Mouse (Mus musculus) layer of hippocampus, adult 2 months (tissue): ENCODE measurements around the gene Supt3. TPM values are rescaled to one million over a fixed set of nuclear protein-coding genes. Genes with fewer than 3 reads are reported as not detected.
A peak's percentile ranks its signal among the peaks of the same experiment; 100 is the strongest.

Experiments
- DNase-seq, 2 experiments: peaks; one replicate each; pipeline ENCODE4 v3.0.0; 2022; ENCODE audit warnings: low spot score in 2 of 2
- H3K27ac ChIP-seq: fragments of 200-600 bp; 2 replicates; pipeline ENCODE4 v1.8.1; 2022
- H3K4me3 ChIP-seq: fragments of 200-600 bp; 2 replicates; pipeline ENCODE4 v1.8.1; 2022; ENCODE audit warnings: mild to moderate bottlenecking
- CTCF ChIP-seq: fragments of 200-600 bp; conservative IDR thresholded peaks from 2 replicates; pipeline ENCODE4 v1.8.1; 2022; ENCODE audit warnings: antibody characterized with exemption, mild to moderate bottlenecking, moderate library complexity
- total RNA-seq, 2 experiments: library from RNA; stranded (reverse); gene quantifications; 2 replicates each; pipeline ENCODE4 v1.2.3; 2021

The Supt3 gene
- total RNA-seq, 2 experiments from 2014 or later = 14.9 to 18.7 TPM

DNA sequence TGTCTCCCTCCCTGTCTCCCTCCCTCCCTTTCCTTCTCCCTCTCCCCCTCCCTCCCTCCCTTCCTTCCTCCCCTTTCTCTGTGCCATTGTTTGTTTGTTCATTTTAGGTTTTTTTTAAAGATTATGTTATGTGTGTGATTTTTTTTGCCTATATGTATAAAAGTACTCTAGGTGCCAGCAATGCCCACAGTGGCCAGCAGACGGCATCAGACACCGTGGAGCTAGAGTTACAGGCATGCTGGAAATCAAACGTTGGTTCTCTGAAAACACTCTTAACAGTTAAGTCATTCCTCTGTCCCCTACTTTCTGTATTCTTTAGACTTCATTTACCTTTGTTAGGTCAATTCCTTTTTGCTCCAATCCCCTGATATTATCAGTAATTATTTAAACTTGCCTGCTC lies 33.2 kb upstream of the Supt3 start:
- Histone ChIP-seq H3K27ac (no peak overlapping the region), H3K4me3 (no peak overlapping the region)

GRCm38 (mm10) chr17:44745378-44745777 lies 31.6 kb upstream of the Supt3 start:
- DNase-seq = no peak
- no peak overlapping the region for H3K27ac ChIP-seq
- no peak for TF ChIP-seq CTCF
- H3K4me3 ChIP-seq = no peak overlapping the region

More for the DNA sequence above, 33.2 kb upstream of the Supt3 start:
- peak; percentile 57 for TF ChIP-seq CTCF
- no peak for DNase-seq

DNA sequence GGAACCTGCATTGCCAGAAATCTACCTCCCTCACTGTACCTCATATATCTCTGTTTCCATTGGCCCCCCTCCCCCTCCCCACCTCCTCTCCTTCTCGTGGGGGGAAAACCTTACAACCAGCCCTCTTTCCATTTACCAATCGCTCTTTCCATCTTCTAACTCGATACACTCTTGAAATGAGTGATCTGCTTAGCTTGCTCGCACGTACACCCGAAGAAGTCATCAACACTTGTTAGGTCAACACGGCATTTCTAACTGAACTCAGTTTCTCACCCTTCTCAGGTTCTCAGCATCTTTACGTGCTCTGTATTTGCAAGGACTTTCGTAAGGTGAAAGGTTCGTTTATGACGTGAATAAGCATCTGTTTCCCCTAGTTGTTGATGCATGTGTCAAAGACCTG lies 10.6 kb upstream of the Supt3 start:
- H3K4me3 ChIP-seq = no peak overlapping the region
- DNase-seq = no peak
- H3K27ac ChIP-seq = no peak overlapping the region
- TF ChIP-seq CTCF = no peak

GRCm38 (mm10) chr17:44766975-44767374 lies 10.0 kb upstream of the Supt3 start:
- TF ChIP-seq CTCF = no peak

GRCm38 (mm10) chr17:44767375-44767774 lies 9.6 kb upstream of the Supt3 start:
- no peak for DNase-seq
- Histone ChIP-seq H3K27ac (no peak overlapping the region), H3K4me3 (no peak overlapping the region)
- TF ChIP-seq CTCF = no peak

More at GRCm38 (mm10) chr17:44766975-44767374, 10.0 kb upstream of the Supt3 start:
- no peak for DNase-seq
- H3K27ac ChIP-seq = no peak overlapping the region
- no peak overlapping the region for H3K4me3 ChIP-seq

- no peak overlapping the region for H3K4me3 ChIP-seq
- TF ChIP-seq CTCF = no peak
- DNase-seq = no peak
- H3K27ac ChIP-seq = no peak overlapping the region
Observed at GRCm38 (mm10) chr17:44768522-44768921, 8.4 kb upstream of the Supt3 start.

GRCm38 (mm10) chr17:44770871-44771270 lies 6.1 kb upstream of the Supt3 start:
- DNase-seq = no peak
- no peak overlapping the region for H3K27ac ChIP-seq
- no peak for TF ChIP-seq CTCF
- no peak overlapping the region for H3K4me3 ChIP-seq

- no peak for DNase-seq
- TF ChIP-seq CTCF = no peak
- H3K4me3 ChIP-seq = no peak overlapping the region
- no peak overlapping the region for H3K27ac ChIP-seq
Observed at GRCm38 (mm10) chr17:44772576-44772975, 4.4 kb upstream of the Supt3 start.

DNA sequence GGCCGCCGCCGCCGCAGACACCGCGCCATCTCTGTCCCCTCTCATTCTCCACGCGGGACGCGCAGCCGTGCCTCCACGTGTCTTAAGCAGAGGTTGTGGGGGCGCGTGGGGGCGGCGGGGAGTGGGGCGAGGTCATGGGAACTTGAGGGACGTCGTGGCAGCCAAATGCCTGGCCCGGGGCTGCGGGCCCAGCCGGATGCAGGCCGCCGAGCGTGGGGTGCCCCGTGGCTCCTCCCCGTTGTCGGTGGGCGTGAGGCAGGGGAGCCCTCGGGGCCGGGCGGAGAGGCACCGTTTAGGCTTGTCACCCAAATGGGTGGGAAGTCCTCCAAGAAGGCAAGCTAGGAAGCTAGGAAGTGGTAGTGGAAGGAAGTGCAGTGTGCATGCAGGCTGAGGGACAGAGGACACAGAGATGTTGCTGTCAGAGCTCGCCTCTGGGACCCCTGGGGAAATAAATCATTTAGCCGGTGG lies 419 bp downstream of the Supt3 start:
- Histone ChIP-seq H3K4me3 (peak overlapping the region; percentile 97), H3K27ac (peak overlapping the region; percentile 99)
- peak; percentile 47 for TF ChIP-seq CTCF
- peak; percentile 71 to 74 for DNase-seq

- Histone ChIP-seq H3K4me3 (peak overlapping the region; percentile 97), H3K27ac (peak overlapping the region; percentile 99)
- TF ChIP-seq CTCF = no peak
- no peak for DNase-seq
Observed at GRCm38 (mm10) chr17:44778141-44778540, 1.2 kb downstream of the Supt3 start.

GRCm38 (mm10) chr17:44780353-44780752 lies 3.4 kb downstream of the Supt3 start:
- H3K4me3 ChIP-seq = no peak overlapping the region
- H3K27ac ChIP-seq = no peak overlapping the region
- DNase-seq = no peak
- TF ChIP-seq CTCF = no peak

- H3K27ac ChIP-seq = no peak overlapping the region
- no peak overlapping the region for H3K4me3 ChIP-seq
- no peak for DNase-seq
- no peak for TF ChIP-seq CTCF
Observed at GRCm38 (mm10) chr17:44782366-44782765, 5.4 kb downstream of the Supt3 start.

- Histone ChIP-seq H3K4me3 (no peak overlapping the region), H3K27ac (no peak overlapping the region)
- DNase-seq = no peak
- TF ChIP-seq CTCF = no peak
Observed at GRCm38 (mm10) chr17:44783143-44783542, 6.2 kb downstream of the Supt3 start.

- DNase-seq = no peak
- H3K27ac ChIP-seq = no peak overlapping the region
- peak; percentile 40; the same call in 1 of the 2 replicates for TF ChIP-seq CTCF
- no peak overlapping the region for H3K4me3 ChIP-seq
Observed at GRCm38 (mm10) chr17:44788982-44789747, 12.2 kb downstream of the Supt3 start.
